Mouse (Mus musculus): ENCODE results near the gene Angpt4.

- TF ChIP-seq CTCF (IDR thresholded peaks at IDR 0.05; ENCODE audit: borderline replicate concordance, insufficient read depth, low read length) (no peak), POLR2A (IDR thresholded peaks at IDR 0.05; ENCODE audit: low read depth, low read length) (no peak)
Measured at GRCm38 (mm10) chr2:151907020-151907419, 4.0 kb upstream of the Angpt4 start.
